Mouse (Mus musculus) ES-E14 (cell line): Measurements from ENCODE around the gene Smarcd3. TPM values are rescaled to one million over a fixed set of nuclear protein-coding genes. Genes with fewer than 3 reads are reported as not detected.

ENCODE experiments used
- DNase-seq: peaks from one replicate; pipeline ENCODE4 v3.0.0-alpha.2; 2013; ENCODE audit warnings: low read depth, low spot score
- H3K27ac ChIP-seq: 2 replicates; pipeline ENCODE4 v1.5.1; 2012; ENCODE audit warnings: low read depth, mild to moderate bottlenecking, low read length, moderate library complexity, mixed read lengths; ENCODE audit not compliant: poor library complexity, insufficient read depth, severe bottlenecking
- H3K36me3 ChIP-seq: 2 replicates; pipeline ENCODE4 v1.6.1; 2012; ENCODE audit warnings: mild to moderate bottlenecking, low read length, moderate library complexity, mixed read lengths; ENCODE audit not compliant: control insufficient read depth, poor library complexity, insufficient read depth, severe bottlenecking
- H3K4me1 ChIP-seq, 2 experiments: fragments of 150-350 bp in 1 of 2; sonication (generic) in 1 of 2; 2 replicates each; pipeline ENCODE4 v1.6.1; 2012; ENCODE audit warnings: low read length in 2 of 2, mild to moderate bottlenecking in 1 of 2, mixed read lengths in 1 of 2; ENCODE audit not compliant: control insufficient read depth in 2 of 2, insufficient read depth in 2 of 2, poor library complexity in 1 of 2
- H3K4me3 ChIP-seq, 2 experiments: fragments of 150-350 bp in 1 of 2; sonication (generic) in 1 of 2; 2 replicates each; pipeline ENCODE4 v1.5.1; 2012; ENCODE audit warnings: low read length in 2 of 2, low read depth in 1 of 2, mild to moderate bottlenecking in 1 of 2, mixed read lengths in 1 of 2; ENCODE audit not compliant: insufficient read depth in 1 of 2, poor library complexity in 1 of 2, severe bottlenecking in 1 of 2
- H3K9ac ChIP-seq: 2 replicates; pipeline ENCODE4 v1.6.1; 2012; ENCODE audit warnings: low read depth, mild to moderate bottlenecking, low read length, mixed read lengths; ENCODE audit not compliant: poor library complexity, insufficient read depth, severe bottlenecking
- H3K9me3 ChIP-seq: fragments of 150-350 bp; sonication (generic); 2 replicates; pipeline ENCODE4 v1.6.1; 2012; ENCODE audit warnings: low read depth, mild to moderate bottlenecking, low read length; ENCODE audit not compliant: control insufficient read depth, insufficient read depth
- CHD2 ChIP-seq: IDR thresholded peaks from 2 replicates; pipeline ENCODE4 v1.6.1; 2014; ENCODE audit warnings: mild to moderate bottlenecking, low read depth, low read length, inconsistent platforms
- HCFC1 ChIP-seq: IDR thresholded peaks from 2 replicates; pipeline ENCODE4 v1.6.1; 2012; ENCODE audit warnings: low read length, inconsistent platforms, borderline replicate concordance; ENCODE audit not compliant: insufficient read depth
- MAFK ChIP-seq: IDR thresholded peaks from 2 replicates; pipeline ENCODE4 v1.6.1; 2014; ENCODE audit warnings: mild to moderate bottlenecking, low read depth, low read length, inconsistent platforms; ENCODE audit not compliant: insufficient read depth
- ZC3H11A ChIP-seq: IDR thresholded peaks from 2 replicates; pipeline ENCODE4 v1.6.1; 2012; ENCODE audit warnings: low read depth, mild to moderate bottlenecking, inconsistent platforms, low read length, borderline replicate concordance
- ZNF384 ChIP-seq: IDR thresholded peaks from 2 replicates; pipeline ENCODE4 v1.6.1; 2012; ENCODE audit warnings: low read depth, low read length, inconsistent platforms
- in situ Hi-C, 2 experiments: fragments of 600-800 bp; cut with MboI; formaldehyde crosslinking; loops; one replicate each; pipeline ENCODE4 v1.15.1; 2025; ENCODE audit warnings: low sequenced_read_pairs in 2 of 2, inconsistent platforms in 1 of 2; ENCODE audit not compliant: unreplicated experiment in 2 of 2
- total RNA-seq: library from RNA; depleted of rRNA; stranded (reverse); fragments of 300-350 nt; gene quantifications from 2 replicates; pipeline ENCODE4 v1.2.3, GENCODE M21; 2012; rRNA removed

Smarcd3 gene
- total RNA-seq, 1 experiment = 4.9 TPM

DNA sequence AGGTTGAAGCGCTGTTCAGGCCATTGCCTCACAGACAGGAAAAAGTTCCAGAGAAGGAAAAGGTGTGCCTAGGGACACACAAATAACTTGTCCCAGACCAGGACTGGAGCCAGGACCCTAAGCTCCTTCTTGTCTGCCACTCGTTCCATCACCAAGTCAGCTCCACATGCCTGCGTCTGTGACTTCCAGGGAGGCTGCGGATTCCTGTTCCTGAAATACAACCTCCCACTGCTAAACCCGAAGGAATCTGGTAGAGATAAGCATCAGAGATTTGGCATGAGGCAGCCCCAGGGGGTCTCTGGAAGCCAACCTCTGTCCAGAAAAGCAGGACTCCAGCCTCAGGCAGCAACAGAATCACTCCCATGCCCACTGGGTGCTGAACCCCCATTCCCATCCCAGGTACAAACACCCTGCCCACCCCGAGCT lies 83.1 kb downstream of the Smarcd3 start:
- Histone ChIP-seq H3K36me3 (no peaks in the 10 kb centered on the region), H3K27ac (no peak overlapping the region), H3K9ac (no peak overlapping the region), H3K4me1 (peaks cover 2 to 14% of the 10 kb centered on the region in 2 experiments; a peak in 2 of 4 replicates), H3K9me3 (no peaks in the 10 kb centered on the region), H3K4me3 (no peak overlapping the region)
- TF ChIP-seq ZNF384 (no peak), MAFK (no peak), CHD2 (no peak), HCFC1 (no peak), ZC3H11A (no peak)
- no peak for DNase-seq
- in situ Hi-C loops = no loop called here

Other genes starting within 250 kb of the Smarcd3 start
- 3.7 and 8.2 TPM in 2 replicates for gene Atg9b, start 232.3 kb downstream of the Smarcd3 start, total RNA-seq
- gene Abcb8, start 230.7 kb downstream of the Smarcd3 start, total RNA-seq = 46.5 and 70.5 TPM in 2 replicates
- gene Asic3, start 211.0 kb downstream of the Smarcd3 start, total RNA-seq = 0.40 and 0.90 TPM in 2 replicates
- 17.8 and 23.4 TPM in 2 replicates for gene Cdk5, start 200.9 kb downstream of the Smarcd3 start, total RNA-seq
- 30.4 and 31.5 TPM in 2 replicates for gene Slc4a2, start 200.6 kb downstream of the Smarcd3 start, total RNA-seq
- 70.4 and 111 TPM in 2 replicates for gene Fastk, start 179.1 kb downstream of the Smarcd3 start, total RNA-seq
- 7.8 and 11.5 TPM in 2 replicates for gene Tmub1, start 176.6 kb downstream of the Smarcd3 start, total RNA-seq
- gene Agap3, start 172.2 kb downstream of the Smarcd3 start, total RNA-seq = 50.1 and 51.2 TPM in 2 replicates
- gene Gbx1, start 97.2 kb downstream of the Smarcd3 start, total RNA-seq = 0.40 and 0.69 TPM in 2 replicates
- 0.18 and 0.53 TPM in 2 replicates for gene Asb10, start 83.4 kb downstream of the Smarcd3 start, total RNA-seq
- 0.13 and 0.21 TPM in 2 replicates for gene 4931409K22Rik, start 67.6 kb downstream of the Smarcd3 start, total RNA-seq
- gene Abcf2, start 46.9 kb downstream of the Smarcd3 start, total RNA-seq = 139 and 171 TPM in 2 replicates
- 23.0 and 23.7 TPM in 2 replicates for gene Chpf2, start 37.7 kb downstream of the Smarcd3 start, total RNA-seq
- 39.9 and 47.7 TPM in 2 replicates for gene Nub1, start 61.1 kb upstream of the Smarcd3 start, total RNA-seq
- 2.5 and 9.5 TPM in 2 replicates for gene Wdr86, start 106.3 kb upstream of the Smarcd3 start, total RNA-seq
- gene Crygn, start 133.6 kb upstream of the Smarcd3 start, total RNA-seq = 1.2 and 2.1 TPM in 2 replicates
- 39.7 and 45.6 TPM in 2 replicates for gene Rheb, start 218.2 kb upstream of the Smarcd3 start, total RNA-seq